Mouse (Mus musculus): Measurements from ENCODE around the gene Gdpd3.

DNA sequence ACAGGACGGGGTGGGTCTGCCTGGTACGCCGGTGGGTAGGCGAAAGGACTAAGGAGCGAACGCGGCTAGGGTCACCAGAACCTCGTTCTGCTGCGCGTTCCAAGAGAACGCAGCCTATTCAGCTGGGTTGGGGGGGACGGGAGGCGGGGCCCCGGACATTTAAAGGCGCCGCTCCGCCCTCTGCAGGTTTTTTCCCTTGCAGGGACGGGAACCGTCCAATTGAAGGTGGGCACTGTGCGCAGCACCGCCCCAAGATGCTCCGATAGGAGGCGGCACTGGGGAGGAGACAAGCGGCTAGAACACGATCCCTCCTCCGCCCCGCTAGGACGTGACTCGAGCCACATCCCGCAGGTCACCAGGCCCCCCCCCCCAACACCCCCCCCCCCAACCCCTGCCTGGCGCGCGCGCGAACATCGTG lies 32.9 kb downstream of the Gdpd3 start:
- TF ChIP-seq CTCF (IDR thresholded peaks at IDR 0.05; ENCODE audit: low read depth, low read length), result no peak
- TF ChIP-seq POLR2A (IDR thresholded peaks at IDR 0.05; ENCODE audit: insufficient read depth, low read length), result peak; percentile 99
